ENCODE assay signal across 28 mouse cellular contexts in the genomic region with DNA sequence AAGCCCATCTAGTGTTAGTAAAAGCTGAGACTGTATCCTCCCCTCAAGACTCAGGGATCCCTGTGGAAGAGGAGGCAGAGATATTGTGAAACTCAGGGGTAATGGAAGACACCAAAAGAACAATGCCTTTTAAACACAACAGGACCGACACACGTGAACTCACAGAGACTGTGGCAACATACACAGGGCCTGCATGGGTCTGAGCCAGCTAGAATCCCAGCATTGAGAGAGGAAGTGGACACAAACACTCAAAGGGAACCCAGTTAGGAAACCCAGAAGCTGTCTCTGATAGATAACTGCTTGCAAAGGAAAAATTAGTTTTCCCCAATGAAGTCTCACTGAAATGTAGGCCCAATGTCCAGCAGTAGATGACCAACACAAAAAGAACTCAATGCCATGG.
DNase-seq lines count a peak whose midpoint lies in the region; ATAC-seq lines count a peak whose summit lies in the region.
"Had no signal": no experiment of that assay in that cellular context is flagged by ENCODE, and none has a peak within 500 bp of the region (broad histone marks: within the 10 kb centered on the region; RNA-seq: fewer than 3 reads in every experiment).

No protein-coding gene starts in this region.

- peak; percentile 33 for ATAC-seq in common myeloid progenitor, adult 5-6 weeks (replicated peaks; ENCODE audit: low read depth, poor library complexity, severe bottlenecking)
- peak; percentile 61 for ATAC-seq in megakaryocyte, adult 5-6 weeks (ENCODE audit: poor library complexity, severe bottlenecking)
- peak; percentile 61 for ATAC-seq in megakaryocyte progenitor cell, adult 5-6 weeks (replicated peaks; ENCODE audit: poor library complexity)
- ATAC-seq in midbrain, embryonic 15.5 days (replicated peaks): no peak
- ATAC-seq: activated CD4-positive, CD25-positive, alpha-beta regulatory T cell, adult 4 months; CD4-positive, CD25-positive, alpha-beta regulatory T cell, adult 4 months; forebrain, embryonic 14.5 days; Patski had no signal

- no peak overlapping the region for H3K27ac ChIP-seq in heart, embryonic 10.5 days
- no peak overlapping the region for H3K27ac ChIP-seq in midbrain, embryonic 15.5 days
- H3K27ac ChIP-seq: embryonic facial prominence, embryonic 13.5 days; embryonic facial prominence, embryonic 15.5 days; forebrain, embryonic 10.5 days; forebrain, embryonic 12.5 days had no signal

- H3K9ac ChIP-seq in midbrain, embryonic 15.5 days: no peak overlapping the region
- H3K9ac ChIP-seq: embryonic facial prominence, embryonic 13.5 days; embryonic facial prominence, embryonic 15.5 days; forebrain, embryonic 12.5 days had no signal

- no peaks in the 10 kb centered on the region for H3K27me3 ChIP-seq in heart, embryonic 10.5 days (ENCODE audit: insufficient read depth, poor library complexity, severe bottlenecking)
- no peaks in the 10 kb centered on the region for H3K27me3 ChIP-seq in midbrain, embryonic 15.5 days (replicated peaks)
- H3K27me3 ChIP-seq: CH12.LX; embryonic facial prominence, embryonic 13.5 days; embryonic facial prominence, embryonic 15.5 days; forebrain, embryonic 12.5 days; Patski had no signal

- peak; percentile 42 for DNase-seq in heart, adult 11 months
- no peak for DNase-seq in heart, embryonic 10.5 days (ENCODE audit: low spot score)
- DNase-seq in thymus, postnatal 10 days (ENCODE audit: low spot score in 2 of 2): no peak
- DNase-seq: adrenal gland, adult 8-10 months; adrenal gland, postnatal 14 days; adrenal gland, postnatal 36 days; B cell, adult 2 months; cerebellum, adult 11-12 months; cerebellum, adult 2 months; cerebellum, adult 9-10 months; cerebellum, postnatal 10 days; cerebellum, postnatal 25 days; embryo, embryonic 11 days had no signal

- 67% methylated on average over 2 of the region's 2 CpGs for WGBS in heart, embryonic 10.5 days
- 84% methylated on average over 2 of the region's 2 CpGs for WGBS in midbrain, embryonic 15.5 days

- no peaks in the 10 kb centered on the region for H3K36me3 ChIP-seq in heart, embryonic 10.5 days
- no peaks in the 10 kb centered on the region for H3K36me3 ChIP-seq in midbrain, embryonic 15.5 days (replicated peaks)
- H3K36me3 ChIP-seq: embryonic facial prominence, embryonic 13.5 days; embryonic facial prominence, embryonic 15.5 days; forebrain, embryonic 10.5 days; forebrain, embryonic 12.5 days; G1E had no signal

- H3K4me3 ChIP-seq in heart, embryonic 10.5 days: no peak overlapping the region
- H3K4me3 ChIP-seq in midbrain, embryonic 15.5 days: no peak overlapping the region
- H3K4me3 ChIP-seq: embryonic facial prominence, embryonic 13.5 days; embryonic facial prominence, embryonic 15.5 days; erythroblast, embryonic 14.5 days; forebrain, embryonic 10.5 days; forebrain, embryonic 12.5 days had no signal

- H3K4me2 ChIP-seq in midbrain, embryonic 15.5 days: no peak overlapping the region
- H3K4me2 ChIP-seq: embryonic facial prominence, embryonic 13.5 days; embryonic facial prominence, embryonic 15.5 days; forebrain, embryonic 12.5 days had no signal

- no peaks in the 10 kb centered on the region for H3K4me1 ChIP-seq in heart, embryonic 10.5 days
- H3K4me1 ChIP-seq in midbrain, embryonic 15.5 days: no peaks in the 10 kb centered on the region
- H3K4me1 ChIP-seq: embryonic facial prominence, embryonic 13.5 days; embryonic facial prominence, embryonic 15.5 days; forebrain, embryonic 12.5 days had no signal

- no peaks in the 10 kb centered on the region for H3K9me3 ChIP-seq in heart, embryonic 10.5 days
- H3K9me3 ChIP-seq in midbrain, embryonic 15.5 days: no peaks in the 10 kb centered on the region
- H3K9me3 ChIP-seq: embryonic facial prominence, embryonic 13.5 days; embryonic facial prominence, embryonic 15.5 days; forebrain, embryonic 10.5 days; forebrain, embryonic 12.5 days had no signal
